Mouse (Mus musculus) thymus, postnatal 10 days (tissue): ENCODE results near the gene Cdkl1.

Experiments
- DNase-seq, 2 experiments: peaks; one replicate each; pipeline ENCODE4 v3.0.0; 2021; ENCODE audit warnings: low spot score in 2 of 2

Gene Cdkl1

GRCm38 (mm10) chr12:69783247-69784025, 7.6 kb downstream of the Cdkl1 start:
- no peak for DNase-seq

GRCm38 (mm10) chr12:69781935-69782650, 9.0 kb downstream of the Cdkl1 start:
- DNase-seq = no peak

GRCm38 (mm10) chr12:69781480-69781879, 9.6 kb downstream of the Cdkl1 start:
- DNase-seq = no peak

GRCm38 (mm10) chr12:69777957-69778356, 13.1 kb downstream of the Cdkl1 start:
- DNase-seq = no peak

- DNase-seq = no peak
Measured at GRCm38 (mm10) chr12:69777341-69777730, 13.7 kb downstream of the Cdkl1 start.

- DNase-seq = peak in 1 of 2 experiments; percentile 16
Measured at GRCm38 (mm10) chr12:69776607-69777340, 14.3 kb downstream of the Cdkl1 start.

- DNase-seq = no peak
Measured at GRCm38 (mm10) chr12:69768841-69769240, 22.2 kb downstream of the Cdkl1 start.

GRCm38 (mm10) chr12:69767476-69768258, 23.4 kb downstream of the Cdkl1 start:
- no peak for DNase-seq

- DNase-seq = no peak
Measured at GRCm38 (mm10) chr12:69766185-69766904, 24.7 kb downstream of the Cdkl1 start.

GRCm38 (mm10) chr12:69765543-69765942, 25.5 kb downstream of the Cdkl1 start:
- DNase-seq = no peak

GRCm38 (mm10) chr12:69761603-69762002, 29.5 kb downstream of the Cdkl1 start:
- no peak for DNase-seq

- no peak for DNase-seq
Measured at GRCm38 (mm10) chr12:69760743-69761406, 30.2 kb downstream of the Cdkl1 start.

- no peak for DNase-seq
Measured at GRCm38 (mm10) chr12:69760014-69760413, 31.1 kb downstream of the Cdkl1 start.

- DNase-seq = no peak
Measured at GRCm38 (mm10) chr12:69759267-69759885, 31.7 kb downstream of the Cdkl1 start.

- no peak for DNase-seq
Measured at GRCm38 (mm10) chr12:69758221-69759185, 32.6 kb downstream of the Cdkl1 start.

- peak; percentile 59 to 74 for DNase-seq
Measured at GRCm38 (mm10) chr12:69757418-69758141, 33.5 kb downstream of the Cdkl1 start.

- DNase-seq = no peak
Measured at GRCm38 (mm10) chr12:69756015-69756414, 35.1 kb downstream of the Cdkl1 start.

- DNase-seq = no peak
Measured at GRCm38 (mm10) chr12:69753936-69754335, 37.1 kb downstream of the Cdkl1 start.
